Comparison of ENCODE assay signal across 8 mouse cellular contexts in genomic region chr19:3724779-3725178, GRCm38 (mm10). TPM values are rescaled to one million over a fixed set of nuclear protein-coding genes. Genes with fewer than 3 reads are reported as not detected.
DNase-seq lines count a peak whose midpoint lies in the region; ATAC-seq and TF ChIP-seq lines count a peak whose summit lies in the region.

No protein-coding gene starts in this region.

- H3K4me2 ChIP-seq in heart, embryonic 12.5 days = no peak overlapping the region
- H3K4me2 ChIP-seq in lung, embryonic 14.5 days = no peak overlapping the region

- no peaks in the 10 kb centered on the region for H3K36me3 ChIP-seq in heart, embryonic 12.5 days
- no peaks in the 10 kb centered on the region for H3K36me3 ChIP-seq in lung, embryonic 14.5 days (ENCODE audit: insufficient read depth)

- peak; percentile 80 for TF ChIP-seq CTCF in lung, embryonic 14.5 days (IDR thresholded peaks at IDR 0.05; ENCODE audit: low read depth)

- H3K4me1 ChIP-seq in heart, embryonic 12.5 days (replicated peaks) = 0 out of 2 replicates have a peak, but pooled peaks cover 4% of the 10 kb centered on the region
- no peaks in the 10 kb centered on the region for H3K4me1 ChIP-seq in lung, embryonic 14.5 days (ENCODE audit: insufficient read depth)

- H3K4me3 ChIP-seq in heart, embryonic 12.5 days = no peak overlapping the region
- H3K4me3 ChIP-seq in lung, embryonic 14.5 days (ENCODE audit: low read depth, low read length) = no peak overlapping the region

- H3K9ac ChIP-seq in heart, embryonic 12.5 days = no peak overlapping the region
- H3K9ac ChIP-seq in lung, embryonic 14.5 days = no peak overlapping the region

- DNase-seq in heart, adult 11 months = peak; percentile 96
- DNase-seq in 3T3-L1 (ENCODE audit: low read depth, low spot score) (peak; percentile 90), ZHBTc4 (ENCODE audit: low read depth, low spot score) (peak; percentile 90)
- DNase-seq in cerebellum, postnatal 36 days = peak; percentile 73 to 83
- peak; percentile 83 for DNase-seq in heart, postnatal 4 days
- peak; percentile 86 for DNase-seq in lung, embryonic 14.5 days
- DNase-seq in spleen, postnatal 4 days (ENCODE audit: low spot score in 2 of 2) = peak; percentile 59 to 80

- WGBS in heart, embryonic 12.5 days = 33% methylated on average over 1 of the region's 1 CpGs
- WGBS in lung, embryonic 14.5 days = 12% methylated on average over 1 of the region's 1 CpGs

- H3K27me3 ChIP-seq in heart, embryonic 12.5 days (replicated peaks) = no peaks in the 10 kb centered on the region
- H3K27me3 ChIP-seq in lung, embryonic 14.5 days (ENCODE audit: insufficient read depth, low read length) = no peaks in the 10 kb centered on the region

- no peak for ATAC-seq in heart, embryonic 12.5 days (ENCODE audit: insufficient number of reproducible peaks, low FRiP score)
- ATAC-seq in lung, embryonic 14.5 days (ENCODE audit: insufficient read depth) = no peak

- H3K27ac ChIP-seq in heart, embryonic 12.5 days (ENCODE audit: poor library complexity, severe bottlenecking) = no peak overlapping the region
- no peak overlapping the region for H3K27ac ChIP-seq in lung, embryonic 14.5 days (ENCODE audit: low read depth)

- H3K9me3 ChIP-seq in heart, embryonic 12.5 days (replicated peaks) = peaks cover 12% of the 10 kb centered on the region
- H3K9me3 ChIP-seq in lung, embryonic 14.5 days (ENCODE audit: low read depth, low read length) = no peaks in the 10 kb centered on the region

RNA-seq across cellular contexts. Expression of gene 1810055G02Rik, which starts 16.7 kb away (rescaled TPM):
- 25.7 and 26.7 TPM in 2 replicates for polyA plus RNA-seq in heart, embryonic 12.5 days (2016; fragmentation: Nextera tagmentation; extraction: Ambion mirVana)
- 10 to 100 TPM; 17.5 to 18.3 TPM for total RNA-seq in heart, postnatal 4 days (2021)
- 40.3 and 40.9 TPM in 2 replicates for polyA plus RNA-seq in lung, embryonic 14.5 days (2014; fragmentation: Nextera tagmentation; extraction: Ambion mirVana)

RNA-seq across cellular contexts. Expression of gene Lrp5, which starts 38.4 kb away (rescaled TPM):
- 3.3 and 4.2 TPM in 2 replicates for polyA plus RNA-seq in heart, embryonic 12.5 days (2016; fragmentation: Nextera tagmentation; extraction: Ambion mirVana)
- total RNA-seq in heart, postnatal 4 days (2021) = 10 to 100 TPM; 43.1 to 46.0 TPM
- polyA plus RNA-seq in lung, embryonic 14.5 days (2014; fragmentation: Nextera tagmentation; extraction: Ambion mirVana) = 9.3 and 11.4 TPM in 2 replicates

RNA-seq across cellular contexts. Expression of gene Kmt5b, which starts 42.4 kb away (rescaled TPM):
- polyA plus RNA-seq in heart, embryonic 12.5 days (2016; fragmentation: Nextera tagmentation; extraction: Ambion mirVana) = 29.3 and 32.9 TPM in 2 replicates
- 10 to 100 TPM; 36.7 to 37.7 TPM for total RNA-seq in heart, postnatal 4 days (2021)
- 33.3 and 34.3 TPM in 2 replicates for polyA plus RNA-seq in lung, embryonic 14.5 days (2014; fragmentation: Nextera tagmentation; extraction: Ambion mirVana)
